Mouse (Mus musculus): ENCODE data around the gene Gm9774. TPM values are rescaled to one million over a fixed set of nuclear protein-coding genes. Genes with fewer than 3 reads are reported as not detected.

Gene Gm9774
- total RNA-seq (2021), result 1 to 10 TPM; 6.5 to 6.6 TPM
- long read RNA-seq, experiment 1, partial matches to known transcripts, result 0 of 2 reads
- long read RNA-seq, experiment 1, other reads (novel, unspliced or antisense), result 0 of 2 reads
- long read RNA-seq, experiment 2, result 0 reads

- no peak for DNase-seq
Measured at GRCm38 (mm10) chr3:92429323-92429722, at the start of gene Gm9774. Gene Gm9774 (minus strand): TSS chr3:92429423.

GRCm38 (mm10) chr3:92470111-92470510 is 40.9 kb upstream of the Gm9774 start:
- DNase-seq, result no peak

- DNase-seq, result no peak
Measured at GRCm38 (mm10) chr3:92467424-92467823, 38.2 kb upstream of the Gm9774 start.

- no peak for DNase-seq
Measured at GRCm38 (mm10) chr3:92466576-92466975, 37.4 kb upstream of the Gm9774 start.

GRCm38 (mm10) chr3:92458620-92459019 is 29.4 kb upstream of the Gm9774 start, which contains the start of gene Sprr3:
Gene Sprr3 (minus strand): TSS chr3:92458720.
- no peak for DNase-seq

- DNase-seq, result no peak
Measured at GRCm38 (mm10) chr3:92455151-92455550, 25.9 kb upstream of the Gm9774 start.

- peak in 1 of 2 experiments; percentile 8 for DNase-seq
Measured at GRCm38 (mm10) chr3:92440177-92440576, 11.0 kb upstream of the Gm9774 start.

GRCm38 (mm10) chr3:92438689-92439088 is 9.5 kb upstream of the Gm9774 start, which contains the start of gene Sprr1b:
Gene Sprr1b (minus strand): TSS chr3:92438789.
- no peak for DNase-seq

GRCm38 (mm10) chr3:92432282-92432681 is 3.1 kb upstream of the Gm9774 start, which contains the start of gene Sprr2k:
Gene Sprr2k (plus strand): TSS chr3:92432582.
- no peak for DNase-seq

GRCm38 (mm10) chr3:92417782-92418181 is 11.4 kb downstream of the Gm9774 start, which contains the start of gene Sprr2j-ps:
Gene Sprr2j-ps (plus strand): TSS chr3:92418082.
- no peak for DNase-seq

GRCm38 (mm10) chr3:92407691-92408090 is 21.5 kb downstream of the Gm9774 start, which contains the start of gene Sprr2i:
Gene Sprr2i (plus strand): TSS chr3:92407991.
- no peak for DNase-seq

GRCm38 (mm10) chr3:92394301-92394700 is 34.9 kb downstream of the Gm9774 start:
- no peak for DNase-seq

GRCm38 (mm10) chr3:92385385-92385784 is 43.8 kb downstream of the Gm9774 start, which contains the start of gene Sprr2h:
Gene Sprr2h (plus strand): TSS chr3:92385685.
- no peak for DNase-seq

Other genes starting within 250 kb of the Gm9774 start
- gene Sprr2a1, start 213.6 kb downstream of the Gm9774 start, total RNA-seq (2021), result not detected
- gene Sprr2a2, start 213.5 kb downstream of the Gm9774 start, total RNA-seq (2021), result not detected
- not detected for gene Sprr2a3, start 144.0 kb downstream of the Gm9774 start, total RNA-seq (2021)
- not detected for gene Sprr2b, start 112.8 kb downstream of the Gm9774 start, total RNA-seq (2021)
- not detected for gene Sprr2d, start 90.3 kb downstream of the Gm9774 start, total RNA-seq (2021)
- gene Sprr2e, start 77.3 kb downstream of the Gm9774 start, total RNA-seq (2021), result not detected
- not detected for gene Sprr2f, start 64.2 kb downstream of the Gm9774 start, total RNA-seq (2021)
- not detected for gene Sprr2h, start 43.7 kb downstream of the Gm9774 start, total RNA-seq (2021)
- not detected for gene Sprr2i, start 21.4 kb downstream of the Gm9774 start, total RNA-seq (2021)
- gene Sprr2j-ps, start 11.3 kb downstream of the Gm9774 start, total RNA-seq (2021), result not detected
- not detected for gene Sprr2k, start 3.2 kb upstream of the Gm9774 start, total RNA-seq (2021)
- gene Sprr1b, start 9.4 kb upstream of the Gm9774 start, total RNA-seq (2021), result not detected
- not detected for gene Sprr3, start 29.3 kb upstream of the Gm9774 start, total RNA-seq (2021)
- gene Sprr1a, start 56.5 kb upstream of the Gm9774 start, total RNA-seq (2021), result not detected
- not detected for gene Sprr4, start 71.1 kb upstream of the Gm9774 start, total RNA-seq (2021)
- gene 2310046K23Rik, start 105.1 kb upstream of the Gm9774 start, total RNA-seq (2021), result not detected
- not detected for gene Ivl, start 144.3 kb upstream of the Gm9774 start, total RNA-seq (2021)
- not detected for gene Smcp, start 159.6 kb upstream of the Gm9774 start, total RNA-seq (2021)
- gene 2210017I01Rik, start 178.1 kb upstream of the Gm9774 start, total RNA-seq (2021), result not detected
- not detected for gene Lce6a, start 192.2 kb upstream of the Gm9774 start, total RNA-seq (2021)
- not detected for gene Lce1a1, start 218.9 kb upstream of the Gm9774 start, total RNA-seq (2021)
- gene Lce1b, start 227.5 kb upstream of the Gm9774 start, total RNA-seq (2021), result not detected
- not detected for gene Lce1a2, start 240.9 kb upstream of the Gm9774 start, total RNA-seq (2021)
- gene Lce1c, start 249.8 kb upstream of the Gm9774 start, total RNA-seq (2021), result not detected

All from adrenal gland, postnatal 36 days (tissue).